Mouse (Mus musculus) embryonic facial prominence, embryonic 14.5 days (tissue): Measurements from ENCODE around the gene Ccl4. TPM values are rescaled to one million over a fixed set of nuclear protein-coding genes. Genes with fewer than 3 reads are reported as not detected.

Source experiments
- ATAC-seq: fragments of 200-750 bp; cut with Nextera tagmentation; 2 replicates; pipeline ENCODE4 v1.8.0; 2017; ENCODE audit warnings: low read depth, moderate number of reproducible peaks, moderate TSS enrichment
- DNase-seq: peaks from one replicate; pipeline ENCODE4 v3.0.0-alpha.2; 2015; ENCODE audit warnings: low spot score
- H3K27ac ChIP-seq: fragments of 300-500 bp; sonication (generic); replicated peaks from 2 replicates; pipeline ENCODE4 v1.5.1; 2014; ENCODE audit warnings: low read depth, mild to moderate bottlenecking, low read length, moderate library complexity
- H3K27me3 ChIP-seq: fragments of 300-500 bp; sonication (generic); replicated peaks from 2 replicates; pipeline ENCODE4 v1.6.1; 2014; ENCODE audit warnings: low read length; ENCODE audit not compliant: control insufficient read depth, insufficient read depth
- H3K36me3 ChIP-seq: fragments of 300-500 bp; sonication (generic); 2 replicates; pipeline ENCODE4 v1.6.1; 2014; ENCODE audit warnings: low read length, mixed read lengths; ENCODE audit not compliant: control insufficient read depth, insufficient read depth
- H3K4me1 ChIP-seq: fragments of 300-500 bp; sonication (generic); 2 replicates; pipeline ENCODE4 v1.6.1; 2014; ENCODE audit warnings: antibody characterized with exemption, low read length; ENCODE audit not compliant: control insufficient read depth, insufficient read depth
- H3K4me2 ChIP-seq: fragments of 300-500 bp; sonication (generic); 2 replicates; pipeline ENCODE4 v1.6.1; 2014; ENCODE audit warnings: low read depth, mild to moderate bottlenecking, low read length, moderate library complexity, mixed read lengths
- H3K4me3 ChIP-seq: fragments of 300-500 bp; sonication (generic); 2 replicates; pipeline ENCODE4 v1.5.1; 2014; ENCODE audit warnings: low read depth, mild to moderate bottlenecking, low read length
- H3K9ac ChIP-seq: fragments of 300-500 bp; sonication (generic); 2 replicates; pipeline ENCODE4 v1.6.1; 2014; ENCODE audit warnings: low read depth, mild to moderate bottlenecking, low read length, moderate library complexity, mixed read lengths
- H3K9me3 ChIP-seq: fragments of 300-500 bp; sonication (generic); 2 replicates; pipeline ENCODE4 v1.6.1; 2016; ENCODE audit warnings: low read length; ENCODE audit not compliant: control insufficient read depth
- WGBS: fragments of 180-500 bp; shearing (Covaris S2); extraction: QIAGEN DNeasy Blood & Tissue Kit; methylation state at CpG from one replicate; pipeline ENCODE4 v1.1.7; 2014; 5-methylcytosine and 5-hydroxymethylcytosine counted together
- polyA plus RNA-seq: library from polyadenylated mRNA; unstranded; fragments of >200 nt; fragmentation: Nextera tagmentation; extraction: Ambion mirVana; gene quantifications from 2 replicates; pipeline ENCODE4 v1.2.1, GENCODE M21; 2014

Ccl4 gene
- polyA plus RNA-seq, 1 experiment from 2014 or later: 1.0 TPM

- no peaks in the 10 kb centered on the region for H3K36me3 ChIP-seq
- no peak within 1 kb of the TSS for H3K4me2 ChIP-seq
- no peaks in the 10 kb centered on the region for H3K4me1 ChIP-seq
- no peaks in the 10 kb centered on the region for H3K27me3 ChIP-seq
- ATAC-seq: no peak
- no peak within 1 kb of the TSS for H3K9ac ChIP-seq
- H3K27ac ChIP-seq: no peak within 1 kb of the TSS
- WGBS: 82% methylated on average over 8 of the region's 8 CpGs
- DNase-seq: no peak
- H3K4me3 ChIP-seq: no peak within 1 kb of the TSS
- no peaks in the 10 kb centered on the region for H3K9me3 ChIP-seq
Measured at GRCm38 (mm10) chr11:83649305-83649841, 13.0 kb upstream of the Ccl4 start, which contains the start of gene Ccl3. Gene Ccl3 (minus strand): TSS chr11:83649355.

- DNase-seq: no peak
- Histone ChIP-seq H3K4me1 (no peaks in the 10 kb centered on the region), H3K4me3 (no peak overlapping the region), H3K27me3 (no peaks in the 10 kb centered on the region), H3K36me3 (no peaks in the 10 kb centered on the region), H3K4me2 (no peak overlapping the region), H3K9ac (no peak overlapping the region), H3K27ac (no peak overlapping the region), H3K9me3 (no peaks in the 10 kb centered on the region)
- 89% methylated on average over 8 of the region's 8 CpGs for WGBS
- no peak for ATAC-seq
Measured at GRCm38 (mm10) chr11:83654606-83655005, 7.8 kb upstream of the Ccl4 start.

DNA sequence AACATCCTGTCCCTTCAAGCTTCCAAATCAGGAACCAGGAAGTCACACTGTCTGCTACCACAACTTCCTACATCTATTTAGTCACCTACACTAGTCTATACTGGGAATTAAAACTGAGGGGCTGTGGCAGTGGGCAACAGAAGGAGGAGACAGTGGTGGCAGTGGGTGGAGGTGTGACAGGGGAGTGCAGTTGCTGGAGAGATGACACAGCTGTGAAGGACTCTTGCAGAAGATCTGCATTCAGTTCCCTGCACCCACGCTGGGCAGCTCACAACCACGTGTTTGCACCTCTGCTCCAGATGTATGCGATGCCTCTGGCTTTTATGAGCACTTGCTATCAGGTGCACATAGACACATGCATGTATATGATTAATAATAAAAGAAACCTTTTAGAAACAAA is 4.9 kb upstream of the Ccl4 start:
- no peak overlapping the region for H3K9ac ChIP-seq
- ATAC-seq (no peak), DNase-seq (no peak)
- H3K27me3 ChIP-seq: no peaks in the 10 kb centered on the region
- H3K27ac ChIP-seq: no peak overlapping the region
- H3K4me1 ChIP-seq: no peaks in the 10 kb centered on the region
- 87% methylated on average over 3 of the region's 3 CpGs for WGBS
- H3K36me3 ChIP-seq: no peaks in the 10 kb centered on the region
- H3K4me2 ChIP-seq: no peak overlapping the region
- H3K4me3 ChIP-seq: no peak overlapping the region
- H3K9me3 ChIP-seq: no peaks in the 10 kb centered on the region

- H3K27me3 ChIP-seq: no peaks in the 10 kb centered on the region
- no peak overlapping the region for H3K4me2 ChIP-seq
- no peaks in the 10 kb centered on the region for H3K36me3 ChIP-seq
- no peak for DNase-seq
- no peaks in the 10 kb centered on the region for H3K9me3 ChIP-seq
- ATAC-seq: no peak
- no peaks in the 10 kb centered on the region for H3K4me1 ChIP-seq
- WGBS: 63% methylated on average over 6 of the region's 6 CpGs
- H3K27ac ChIP-seq: no peak overlapping the region
- H3K9ac ChIP-seq: no peak overlapping the region
- H3K4me3 ChIP-seq: no peak overlapping the region
Measured at GRCm38 (mm10) chr11:83658797-83659196, 3.6 kb upstream of the Ccl4 start.

DNA sequence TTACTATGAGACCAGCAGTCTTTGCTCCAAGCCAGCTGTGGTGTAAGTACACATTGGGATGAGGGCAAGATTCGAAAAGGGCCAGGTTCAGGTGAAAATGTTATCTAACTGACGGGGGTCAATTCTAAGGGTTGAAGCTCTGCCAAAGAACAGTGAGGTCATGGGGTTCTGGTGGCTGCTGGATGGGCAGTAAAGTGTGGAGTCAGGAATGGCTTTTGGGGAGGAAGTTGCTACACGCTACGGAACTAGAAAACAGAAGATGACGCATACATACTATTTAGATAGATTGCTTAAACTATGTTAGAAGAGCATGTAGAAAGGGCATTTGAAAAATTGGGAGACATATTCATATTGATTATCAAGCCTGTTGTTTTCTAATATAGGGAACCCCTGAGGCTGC is 1.1 kb downstream of the Ccl4 start:
- H3K27me3 ChIP-seq: no peaks in the 10 kb centered on the region
- H3K36me3 ChIP-seq: no peaks in the 10 kb centered on the region
- no peaks in the 10 kb centered on the region for H3K4me1 ChIP-seq
- no peak overlapping the region for H3K4me2 ChIP-seq
- H3K27ac ChIP-seq: no peak overlapping the region
- H3K9ac ChIP-seq: no peak overlapping the region
- WGBS: 83% methylated on average over 5 of the region's 5 CpGs
- ATAC-seq (no peak), DNase-seq (no peak)
- no peak overlapping the region for H3K4me3 ChIP-seq
- H3K9me3 ChIP-seq: no peaks in the 10 kb centered on the region

DNA sequence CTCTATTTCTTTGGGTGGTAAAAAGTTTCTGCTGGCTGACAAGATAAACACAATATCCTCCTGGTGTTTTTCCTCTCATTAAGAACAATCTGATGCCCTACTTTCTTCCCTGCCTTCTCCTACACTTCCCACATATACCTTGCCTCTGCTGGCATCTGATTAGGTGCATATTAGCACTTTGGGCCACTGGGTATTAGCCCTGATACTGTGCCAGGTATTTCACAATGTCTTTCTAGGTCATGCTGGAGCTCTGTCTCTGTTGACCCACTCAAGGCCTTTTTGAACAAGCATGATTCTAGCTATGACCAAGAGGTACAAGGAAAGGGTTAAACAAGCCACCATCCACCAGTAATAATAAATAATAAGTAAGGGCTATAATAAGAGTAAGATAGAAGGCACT is 9.4 kb downstream of the Ccl4 start:
- no peaks in the 10 kb centered on the region for H3K36me3 ChIP-seq
- ATAC-seq: no peak
- H3K27ac ChIP-seq: no peak overlapping the region

GRCm38 (mm10) chr11:83675665-83676064 is 13.3 kb downstream of the Ccl4 start:
- Histone ChIP-seq H3K9me3 (no peaks in the 10 kb centered on the region), H3K4me1 (no peaks in the 10 kb centered on the region), H3K4me2 (no peak overlapping the region), H3K4me3 (no peak overlapping the region), H3K27me3 (no peaks in the 10 kb centered on the region), H3K9ac (no peak overlapping the region), H3K27ac (no peak overlapping the region), H3K36me3 (no peaks in the 10 kb centered on the region)
- DNase-seq (no peak), ATAC-seq (no peak)
- WGBS: 76% methylated on average over 1 of the region's 1 CpGs

More for the DNA sequence above, 9.4 kb downstream of the Ccl4 start:
- Histone ChIP-seq H3K4me1 (no peaks in the 10 kb centered on the region), H3K4me2 (no peak overlapping the region), H3K4me3 (no peak overlapping the region), H3K9me3 (no peaks in the 10 kb centered on the region), H3K27me3 (no peaks in the 10 kb centered on the region), H3K9ac (no peak overlapping the region)
- DNase-seq: no peak

DNA sequence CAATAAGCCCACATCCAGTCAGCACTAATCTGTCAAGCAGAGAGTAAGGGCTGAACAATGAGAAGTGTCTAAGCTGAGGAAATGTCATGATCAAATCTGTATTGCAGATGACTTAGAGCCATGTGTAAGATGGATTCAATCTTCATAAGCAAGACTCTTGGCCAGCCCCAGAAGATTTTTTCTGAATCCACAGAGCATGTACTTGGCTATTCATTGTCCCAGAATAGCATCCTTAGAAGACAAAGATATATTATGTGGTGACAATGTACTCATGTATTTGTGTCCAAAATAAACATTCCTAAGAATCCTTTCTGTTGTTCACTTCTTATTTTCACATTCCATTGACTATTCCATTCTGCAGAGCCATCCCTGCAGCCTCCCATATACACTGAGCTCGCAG is 27.5 kb downstream of the Ccl4 start:
- Histone ChIP-seq H3K36me3 (no peaks in the 10 kb centered on the region), H3K9me3 (no peaks in the 10 kb centered on the region), H3K4me2 (no peak overlapping the region), H3K27me3 (no peaks in the 10 kb centered on the region), H3K27ac (no peak overlapping the region), H3K9ac (no peak overlapping the region), H3K4me3 (no peak overlapping the region), H3K4me1 (no peaks in the 10 kb centered on the region)
- no peak for DNase-seq
- 73% methylated on average over 1 of the region's 1 CpGs for WGBS
- ATAC-seq: no peak

DNA sequence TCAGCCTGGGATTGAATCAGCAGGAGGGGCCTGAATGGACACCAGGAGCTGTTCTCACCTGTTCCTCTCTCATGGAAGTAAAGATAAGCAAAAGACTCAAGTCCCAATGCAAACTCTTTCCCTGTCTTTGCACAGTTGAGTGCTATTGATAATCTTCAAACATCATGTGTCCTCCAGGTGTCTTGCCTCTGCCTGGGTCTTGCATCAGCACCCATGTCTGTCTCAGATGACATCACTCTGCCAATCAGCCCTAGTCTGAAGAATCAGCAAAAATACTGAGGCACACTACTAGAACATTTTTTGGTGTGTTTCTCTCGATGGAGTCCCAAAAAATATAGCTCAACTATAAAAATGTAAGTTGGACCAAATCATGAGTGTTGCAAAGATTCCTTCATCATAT is 29.6 kb downstream of the Ccl4 start:
- no peak overlapping the region for H3K9ac ChIP-seq
- no peak for ATAC-seq
- no peak overlapping the region for H3K27ac ChIP-seq
- H3K27me3 ChIP-seq: no peaks in the 10 kb centered on the region
- no peak overlapping the region for H3K4me2 ChIP-seq
- no peaks in the 10 kb centered on the region for H3K9me3 ChIP-seq
- no peaks in the 10 kb centered on the region for H3K4me1 ChIP-seq
- H3K4me3 ChIP-seq: no peak overlapping the region
- no peaks in the 10 kb centered on the region for H3K36me3 ChIP-seq
- WGBS: 58% methylated on average over 1 of the region's 1 CpGs
- no peak for DNase-seq
